Mouse (Mus musculus) G1E (cell line): ENCODE measurements at regions not wholly inside any gene's neighbourhood (a gene's known extent, or its start where the extent isn't known, plus 50 kb on each side); places are given as distances from the start of the nearest gene placed in this dataset.

Experiments
- ATAC-seq: 2 replicates; pipeline ENCODE4 v1.8.0; 2016; ENCODE audit warnings: mild to moderate bottlenecking; ENCODE audit not compliant: insufficient number of reproducible peaks, poor library complexity, low FRiP score, severe bottlenecking; ENCODE audit errors: extremely low read depth
- DNase-seq: peaks from one replicate; pipeline ENCODE4 v3.0.0; 2012; ENCODE audit warnings: low spot score
- H3K27me3 ChIP-seq: 2 replicates; pipeline ENCODE4 v1.6.1; 2012; ENCODE audit warnings: mild to moderate bottlenecking, low read length, inconsistent platforms; ENCODE audit not compliant: insufficient read depth
- H3K36me3 ChIP-seq: replicated peaks from 2 replicates; pipeline ENCODE3; 2012; ENCODE audit warnings: mild to moderate bottlenecking, inconsistent platforms
- H3K4me1 ChIP-seq: 2 replicates; pipeline ENCODE4 v1.6.1; 2012; ENCODE audit warnings: low read depth, low read length, inconsistent platforms, mixed read lengths; ENCODE audit not compliant: insufficient read depth
- H3K4me3 ChIP-seq: 2 replicates; pipeline ENCODE4 v1.5.1; 2012; ENCODE audit warnings: low read depth, mild to moderate bottlenecking, inconsistent platforms, low read length, moderate library complexity, mixed read lengths
- H3K9me3 ChIP-seq: replicated peaks from 2 replicates; pipeline ENCODE4 v1.6.1; 2012; ENCODE audit warnings: inconsistent platforms
- CTCF ChIP-seq: IDR thresholded peaks from 2 replicates; pipeline ENCODE4 v1.5.1; 2012; ENCODE audit warnings: low read depth, low read length, inconsistent platforms, mixed read lengths
- GATA1 ChIP-seq: IDR thresholded peaks from 2 replicates; pipeline ENCODE4 v1.6.1; 2012; ENCODE audit warnings: borderline replicate concordance, low read length, inconsistent platforms, mixed read lengths
- GATA2 ChIP-seq: IDR thresholded peaks from 2 replicates; pipeline ENCODE4 v1.6.1; 2012; ENCODE audit warnings: low read depth, low read length, inconsistent platforms, borderline replicate concordance
- POLR2AphosphoS5 ChIP-seq: IDR thresholded peaks from 2 replicates; pipeline ENCODE4 v1.6.1; 2012; ENCODE audit warnings: low read depth, low read length, inconsistent platforms; ENCODE audit not compliant: insufficient replicate concordance
- TAL1 ChIP-seq: conservative IDR thresholded peaks from 2 replicates; pipeline ENCODE4 v1.6.1; 2012; ENCODE audit warnings: low read depth, low read length, inconsistent platforms, mixed read lengths

DNA sequence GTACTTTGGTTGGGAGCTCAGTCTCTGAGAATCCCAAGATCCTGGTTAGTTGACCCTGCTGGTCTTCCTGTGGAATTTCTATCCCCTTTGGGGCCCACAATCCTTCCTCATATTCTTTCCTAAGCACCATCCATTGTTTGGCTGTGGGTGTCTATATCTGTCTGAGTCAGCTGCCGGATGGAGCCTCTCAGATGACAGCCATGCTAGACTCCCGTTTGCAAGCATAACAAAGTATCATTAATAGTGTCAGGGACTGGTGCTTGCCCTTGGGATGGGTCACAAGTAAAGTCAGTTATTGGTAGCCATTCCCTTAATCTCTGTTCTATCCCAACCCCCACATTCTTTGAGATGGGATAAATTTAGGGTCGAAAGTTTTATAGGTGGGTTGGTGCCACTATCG lies 382.1 kb upstream of the Pou3f3 start:
- no peak for DNase-seq
- ATAC-seq = no peak
- Histone ChIP-seq H3K36me3 (no peaks in the 10 kb centered on the region), H3K27me3 (no peaks in the 10 kb centered on the region), H3K4me1 (no peaks in the 10 kb centered on the region), H3K9me3 (peaks cover 16% of the 10 kb centered on the region), H3K4me3 (no peak overlapping the region)
- TF ChIP-seq GATA2 (no peak), CTCF (no peak), TAL1 (no peak), POLR2AphosphoS5 (no peak), GATA1 (no peak)

DNA sequence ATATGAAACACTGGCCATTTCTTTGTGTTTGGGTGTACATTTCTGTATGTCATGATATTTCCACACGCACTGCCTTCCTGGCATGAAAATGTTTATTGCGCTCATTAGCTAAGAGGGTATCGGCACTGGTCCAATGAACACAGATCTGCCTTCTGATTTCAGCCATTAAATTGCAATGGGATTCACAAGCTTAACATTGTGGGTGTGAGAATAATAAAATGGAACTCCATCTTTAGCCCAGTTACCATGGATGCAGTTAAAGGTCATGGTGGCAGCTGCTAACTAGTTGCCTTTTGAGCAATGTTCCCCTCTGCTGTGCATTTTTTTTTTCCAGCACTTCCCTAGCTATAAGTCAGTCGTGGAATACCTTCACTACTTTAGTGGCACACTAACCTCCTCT lies 343.7 kb upstream of the Pou3f3 start:
- DNase-seq = no peak
- H3K9me3 ChIP-seq = peaks cover 27% of the 10 kb centered on the region
- no peak overlapping the region for H3K4me3 ChIP-seq
- TF ChIP-seq GATA1 = no peak
- no peak for TF ChIP-seq GATA2
- TF ChIP-seq CTCF = no peak
- no peak for TF ChIP-seq POLR2AphosphoS5
- TF ChIP-seq TAL1 = no peak
- H3K27me3 ChIP-seq = no peaks in the 10 kb centered on the region
- ATAC-seq = no peak
- no peaks in the 10 kb centered on the region for H3K4me1 ChIP-seq
- H3K36me3 ChIP-seq = no peaks in the 10 kb centered on the region

DNA sequence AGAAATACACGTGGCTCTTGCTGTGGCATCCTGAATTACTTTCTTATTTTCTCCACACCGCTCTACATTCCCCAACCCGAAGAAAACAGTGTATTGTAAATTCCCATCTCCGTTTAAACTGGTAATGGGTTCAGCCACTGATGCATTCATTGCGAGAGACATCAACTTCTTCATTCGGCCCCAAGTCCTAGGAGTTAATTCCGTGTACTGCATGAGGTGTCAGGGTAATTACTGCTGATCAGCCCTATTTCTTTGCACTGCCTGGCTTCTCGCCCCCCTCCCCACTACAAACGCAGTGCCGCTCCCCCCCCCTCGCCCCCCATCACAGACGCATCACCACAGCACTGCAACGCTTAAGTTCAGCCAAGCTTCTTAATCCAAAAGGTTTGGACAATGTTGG lies 343.2 kb upstream of the Pou3f3 start:
- DNase-seq (no peak), ATAC-seq (no peak)
- peaks cover 24% of the 10 kb centered on the region for H3K9me3 ChIP-seq
- H3K4me3 ChIP-seq = no peak overlapping the region
- H3K4me1 ChIP-seq = no peaks in the 10 kb centered on the region
- H3K27me3 ChIP-seq = no peaks in the 10 kb centered on the region
- no peaks in the 10 kb centered on the region for H3K36me3 ChIP-seq
- TF ChIP-seq GATA1 (no peak), CTCF (no peak), POLR2AphosphoS5 (no peak), GATA2 (no peak), TAL1 (no peak)

DNA sequence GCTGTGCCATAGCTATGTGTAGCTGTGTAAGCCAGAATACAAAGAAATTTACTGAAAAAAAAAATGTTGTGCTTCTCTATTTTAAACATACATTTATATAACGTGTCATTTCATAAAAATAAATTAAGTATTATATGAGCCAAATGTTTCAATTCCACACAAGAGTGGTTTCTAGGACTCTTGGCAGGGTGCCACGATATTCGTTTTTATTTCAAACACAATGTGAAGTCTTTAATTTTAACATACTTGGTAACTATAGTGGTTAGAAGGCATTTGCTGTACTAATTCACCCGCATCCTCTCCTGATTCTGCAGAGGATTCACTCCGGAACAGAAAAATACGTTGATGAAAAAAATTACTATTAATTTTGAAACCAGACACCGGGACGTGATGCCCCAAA lies 342.5 kb upstream of the Pou3f3 start:
- DNase-seq (no peak), ATAC-seq (no peak)
- Histone ChIP-seq H3K27me3 (no peaks in the 10 kb centered on the region), H3K36me3 (no peaks in the 10 kb centered on the region), H3K4me3 (no peak overlapping the region), H3K4me1 (no peaks in the 10 kb centered on the region), H3K9me3 (peaks cover 27% of the 10 kb centered on the region)
- no peak for TF ChIP-seq POLR2AphosphoS5
- no peak for TF ChIP-seq CTCF
- no peak for TF ChIP-seq GATA2
- TF ChIP-seq GATA1 = no peak
- no peak for TF ChIP-seq TAL1

DNA sequence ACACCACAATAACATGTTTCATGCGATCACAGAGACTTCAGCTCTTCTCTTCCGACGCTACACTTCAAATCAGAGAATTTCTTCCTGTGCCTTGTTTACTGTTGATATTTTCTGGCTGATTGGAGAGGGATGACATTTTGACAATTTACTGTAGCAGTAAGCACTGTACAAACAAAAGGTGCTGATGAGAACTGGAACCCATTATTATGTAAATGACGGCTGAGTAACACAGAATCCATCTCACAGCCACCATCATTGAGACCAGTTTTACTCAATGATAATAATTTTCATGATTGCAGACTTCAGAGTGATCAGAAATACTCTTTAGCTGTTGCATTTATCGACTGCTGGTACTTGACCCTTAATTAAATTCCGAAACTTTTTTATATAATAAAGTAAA lies 341.5 kb upstream of the Pou3f3 start:
- H3K9me3 ChIP-seq = peaks cover 31% of the 10 kb centered on the region
- H3K4me3 ChIP-seq = no peak overlapping the region
- ATAC-seq = no peak
- H3K27me3 ChIP-seq = no peaks in the 10 kb centered on the region
- H3K4me1 ChIP-seq = no peaks in the 10 kb centered on the region
- no peak for TF ChIP-seq GATA1
- no peak for TF ChIP-seq POLR2AphosphoS5
- no peak for TF ChIP-seq CTCF
- no peak for TF ChIP-seq TAL1
- no peak for TF ChIP-seq GATA2
- H3K36me3 ChIP-seq = no peaks in the 10 kb centered on the region
- DNase-seq = no peak

DNA sequence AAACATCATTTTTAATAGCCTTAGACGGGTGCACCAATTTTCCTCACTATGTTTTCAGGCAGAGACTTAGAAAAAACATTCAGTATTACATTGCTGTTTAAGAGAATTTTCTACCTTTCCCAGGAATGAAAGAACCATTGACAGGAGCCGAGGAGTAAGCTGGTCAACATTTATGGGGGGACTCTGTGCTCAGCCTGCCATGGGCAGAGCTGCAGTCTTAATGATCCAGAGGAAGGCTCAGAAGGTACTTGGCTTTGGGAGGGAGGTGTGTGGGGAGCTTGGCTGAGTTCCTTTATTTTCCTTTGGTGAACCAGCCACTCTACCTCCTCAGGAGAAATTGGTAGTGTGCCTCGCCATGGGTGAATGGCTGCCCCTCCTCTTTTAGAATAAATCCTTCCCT lies 333.1 kb upstream of the Pou3f3 start:
- no peak for TF ChIP-seq GATA2
- no peak for TF ChIP-seq POLR2AphosphoS5
- no peak for TF ChIP-seq TAL1
- no peak for TF ChIP-seq GATA1
- TF ChIP-seq CTCF = no peak
- ATAC-seq (no peak), DNase-seq (no peak)
- Histone ChIP-seq H3K36me3 (no peaks in the 10 kb centered on the region), H3K27me3 (no peaks in the 10 kb centered on the region), H3K9me3 (peaks cover 34% of the 10 kb centered on the region), H3K4me3 (no peak overlapping the region), H3K4me1 (no peaks in the 10 kb centered on the region)
